Mouse (Mus musculus) neural tube, embryonic 15.5 days (tissue): ENCODE data around the gene Prkcq. TPM values are rescaled to one million over a fixed set of nuclear protein-coding genes. Genes with fewer than 3 reads are reported as not detected.

Experiments
- ATAC-seq: fragments of 200-750 bp; cut with Nextera tagmentation; 2 replicates; pipeline ENCODE4 v1.8.0; 2017; ENCODE audit warnings: mild to moderate bottlenecking, moderate TSS enrichment, moderate library complexity; ENCODE audit not compliant: low FRiP score
- H3K27ac ChIP-seq: fragments of 300-500 bp; sonication (generic); replicated peaks from 2 replicates; pipeline ENCODE4 v1.5.1; 2015; ENCODE audit warnings: mild to moderate bottlenecking, inconsistent platforms
- H3K27me3 ChIP-seq: fragments of 300-500 bp; sonication (generic); replicated peaks from 2 replicates; pipeline ENCODE4 v1.6.1; 2015; ENCODE audit warnings: inconsistent platforms
- H3K36me3 ChIP-seq: fragments of 300-500 bp; sonication (generic); 2 replicates; pipeline ENCODE4 v1.6.1; 2015; ENCODE audit warnings: inconsistent platforms
- H3K4me1 ChIP-seq: fragments of 300-500 bp; sonication (generic); 2 replicates; pipeline ENCODE4 v1.6.1; 2015; ENCODE audit warnings: inconsistent platforms
- H3K4me2 ChIP-seq: fragments of 300-500 bp; sonication (generic); 2 replicates; pipeline ENCODE4 v1.6.1; 2015; ENCODE audit warnings: inconsistent platforms, mild to moderate bottlenecking, moderate library complexity
- H3K4me3 ChIP-seq: fragments of 300-500 bp; sonication (generic); replicated peaks from 2 replicates; pipeline ENCODE4 v1.5.1; 2015; ENCODE audit warnings: mild to moderate bottlenecking, inconsistent platforms
- H3K9ac ChIP-seq: fragments of 300-500 bp; sonication (generic); replicated peaks from 2 replicates; pipeline ENCODE4 v1.6.1; 2015; ENCODE audit warnings: mild to moderate bottlenecking, inconsistent platforms
- H3K9me3 ChIP-seq: fragments of 300-500 bp; sonication (generic); replicated peaks from 2 replicates; pipeline ENCODE4 v1.6.1; 2016; ENCODE audit warnings: inconsistent platforms
- WGBS: fragments of 180-500 bp; shearing (Covaris S2); methylation state at CpG from one replicate; pipeline ENCODE4 v1.1.7; 2015; ENCODE audit warnings: mixed read lengths; 5-methylcytosine and 5-hydroxymethylcytosine counted together
- polyA plus RNA-seq: library from polyadenylated mRNA; unstranded; fragments of >200 nt; fragmentation: Nextera tagmentation; extraction: Ambion mirVana; gene quantifications from 2 replicates; pipeline ENCODE4 v1.2.1, GENCODE M21; 2015

Prkcq gene
- polyA plus RNA-seq, 1 experiment from 2014 or later: 33.1 TPM

DNA sequence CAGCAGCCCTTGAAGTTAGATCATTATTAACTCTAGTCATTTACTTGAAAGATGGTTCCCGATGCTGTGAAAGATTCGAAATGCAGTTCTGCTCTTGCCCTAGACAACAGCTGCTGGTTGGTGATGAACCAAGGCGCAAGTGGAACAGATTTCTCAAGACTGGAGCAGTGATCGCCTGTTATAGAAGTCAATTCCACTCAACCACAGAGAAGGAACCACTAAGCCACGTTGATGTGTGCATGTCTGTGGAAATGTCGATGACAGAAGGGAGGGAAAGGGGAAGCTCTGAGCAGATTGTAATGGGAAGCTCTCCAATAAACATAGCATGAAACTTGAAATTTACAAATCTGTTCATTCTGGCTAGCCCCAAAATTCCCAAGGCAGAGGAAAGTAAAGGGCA lies 128.5 kb downstream of the Prkcq start:
- Histone ChIP-seq H3K4me3 (no peak overlapping the region), H3K4me2 (no peak overlapping the region), H3K9me3 (no peaks in the 10 kb centered on the region), H3K27ac (no peak overlapping the region), H3K36me3 (no peaks in the 10 kb centered on the region), H3K27me3 (no peaks in the 10 kb centered on the region), H3K4me1 (no peaks in the 10 kb centered on the region), H3K9ac (no peak overlapping the region)
- ATAC-seq: no peak
- 88% methylated on average over 6 of the region's 6 CpGs for WGBS

DNA sequence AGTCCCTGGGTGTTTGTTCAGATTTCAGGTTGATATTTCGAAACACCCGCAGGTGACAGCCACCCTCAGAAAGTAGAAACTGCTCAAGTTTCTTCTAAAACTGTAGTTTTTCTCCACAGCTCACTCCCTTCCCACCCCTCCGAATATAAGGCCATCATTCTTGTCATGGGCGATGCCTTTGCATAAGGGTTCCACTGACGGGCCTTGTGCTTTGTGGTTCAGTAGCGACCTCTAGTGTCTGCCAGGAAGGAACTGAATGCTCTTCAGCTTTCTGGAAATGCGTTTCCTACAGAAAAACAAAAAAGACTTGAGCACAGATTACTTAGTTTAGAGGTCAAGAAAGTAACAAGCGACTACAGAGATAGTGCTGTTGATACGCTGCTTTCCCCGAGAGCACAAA lies 148.3 kb downstream of the Prkcq start:
- ATAC-seq: peak; percentile 50; the same call in 1 of the 2 replicates
- no peaks in the 10 kb centered on the region for H3K9me3 ChIP-seq
- H3K4me3 ChIP-seq: no peak overlapping the region
- no peaks in the 10 kb centered on the region for H3K4me1 ChIP-seq
- no peak overlapping the region for H3K27ac ChIP-seq
- H3K27me3 ChIP-seq: no peaks in the 10 kb centered on the region
- WGBS: 43% methylated on average over 10 of the region's 10 CpGs
- H3K36me3 ChIP-seq: no peaks in the 10 kb centered on the region
- no peak overlapping the region for H3K9ac ChIP-seq
- no peak overlapping the region for H3K4me2 ChIP-seq

DNA sequence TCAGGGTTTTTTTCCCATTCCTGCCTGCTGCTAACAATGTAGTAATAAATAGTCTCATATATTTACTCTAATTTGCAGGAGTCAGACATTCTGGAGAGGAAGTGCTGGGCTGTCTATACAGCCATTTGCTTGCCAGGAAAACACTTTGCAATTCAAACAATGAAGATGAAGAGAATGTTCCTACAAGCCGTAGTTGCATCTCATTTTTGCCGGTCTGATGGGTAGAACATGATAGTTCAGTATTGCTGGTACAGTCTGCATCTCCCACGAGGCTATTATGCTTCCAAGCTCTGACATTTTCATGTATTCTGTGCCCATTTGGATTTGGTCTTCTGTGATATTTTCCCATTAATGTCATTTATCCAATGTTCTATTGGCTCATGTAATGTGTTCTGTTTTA lies 150.5 kb downstream of the Prkcq start:
- Histone ChIP-seq H3K9ac (no peak overlapping the region), H3K27ac (no peak overlapping the region), H3K4me1 (no peaks in the 10 kb centered on the region), H3K36me3 (no peaks in the 10 kb centered on the region), H3K27me3 (no peaks in the 10 kb centered on the region), H3K4me2 (no peak overlapping the region), H3K9me3 (no peaks in the 10 kb centered on the region), H3K4me3 (no peak overlapping the region)
- ATAC-seq: peak; percentile 50
- 60% methylated on average over 3 of the region's 3 CpGs for WGBS

DNA sequence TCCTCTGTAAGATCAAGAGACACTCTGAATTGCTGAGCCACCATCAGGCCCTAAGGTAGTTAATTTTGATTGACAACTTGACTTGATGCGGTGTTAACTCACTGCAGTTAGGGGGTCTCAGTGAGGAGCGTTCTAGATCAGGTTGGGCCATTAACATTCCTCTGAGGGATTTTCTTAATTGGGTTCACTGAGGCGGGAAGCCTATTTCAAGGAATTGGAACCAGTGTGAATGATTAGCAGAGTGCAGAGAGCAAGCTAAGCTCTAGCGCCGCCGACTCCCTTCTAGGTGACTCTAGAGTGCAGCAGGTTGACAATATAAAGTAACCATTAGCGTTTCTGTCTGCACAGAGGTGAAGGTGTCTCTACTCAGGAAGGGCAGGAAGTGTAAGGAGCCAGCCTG lies 155.4 kb downstream of the Prkcq start:
- H3K9me3 ChIP-seq: no peaks in the 10 kb centered on the region
- 67% methylated on average over 7 of the region's 7 CpGs for WGBS
- H3K36me3 ChIP-seq: no peaks in the 10 kb centered on the region
- no peaks in the 10 kb centered on the region for H3K4me1 ChIP-seq
- no peak overlapping the region for H3K27ac ChIP-seq
- no peak overlapping the region for H3K4me3 ChIP-seq
- no peak overlapping the region for H3K4me2 ChIP-seq
- no peak overlapping the region for H3K9ac ChIP-seq
- no peak for ATAC-seq
- no peaks in the 10 kb centered on the region for H3K27me3 ChIP-seq

DNA sequence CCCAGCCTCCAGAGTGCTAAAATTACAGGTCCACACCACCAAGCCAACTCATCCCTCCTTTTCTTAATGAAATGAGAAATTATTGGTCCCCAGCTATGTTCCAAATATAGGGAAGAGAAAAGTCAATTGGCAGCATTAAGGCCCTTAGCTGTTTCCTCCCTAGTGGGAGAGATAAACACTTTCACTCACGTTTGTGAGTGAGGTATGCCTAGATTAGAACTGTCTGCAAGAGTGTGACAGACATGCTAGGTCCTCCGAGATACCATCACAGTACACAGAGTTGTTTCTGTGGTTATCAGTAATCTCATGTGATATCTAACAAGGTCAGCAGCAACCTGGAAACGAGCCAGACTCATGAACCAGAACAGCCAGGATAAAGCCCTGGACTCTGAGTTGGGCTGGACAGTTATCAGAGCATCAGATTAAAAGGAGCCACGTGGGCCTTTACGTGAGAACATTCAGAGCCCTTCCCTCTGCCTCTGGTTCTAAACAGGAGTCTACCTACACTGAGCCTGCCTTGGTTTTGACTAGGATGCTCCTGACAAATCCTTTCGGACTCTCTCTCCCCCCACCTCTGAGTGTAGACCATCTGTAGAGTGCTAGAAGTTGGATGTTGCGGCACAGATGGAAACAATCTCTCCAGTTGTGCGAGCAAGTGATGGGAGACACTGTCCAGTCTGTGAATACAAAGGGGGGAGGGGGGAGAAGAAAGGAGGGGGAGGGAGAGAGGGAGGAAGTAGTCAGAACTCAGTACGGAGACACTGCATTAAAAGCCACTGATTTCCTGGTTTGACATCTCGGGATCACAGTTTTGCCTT lies 157.7 kb downstream of the Prkcq start:
- Histone ChIP-seq H3K4me2 (no peak overlapping the region), H3K9ac (no peak overlapping the region), H3K9me3 (no peaks in the 10 kb centered on the region), H3K36me3 (no peaks in the 10 kb centered on the region), H3K27me3 (no peaks in the 10 kb centered on the region), H3K27ac (no peak overlapping the region), H3K4me1 (no peaks in the 10 kb centered on the region), H3K4me3 (no peak overlapping the region)
- 73% methylated on average over 10 of the region's 10 CpGs for WGBS
- no peak for ATAC-seq

DNA sequence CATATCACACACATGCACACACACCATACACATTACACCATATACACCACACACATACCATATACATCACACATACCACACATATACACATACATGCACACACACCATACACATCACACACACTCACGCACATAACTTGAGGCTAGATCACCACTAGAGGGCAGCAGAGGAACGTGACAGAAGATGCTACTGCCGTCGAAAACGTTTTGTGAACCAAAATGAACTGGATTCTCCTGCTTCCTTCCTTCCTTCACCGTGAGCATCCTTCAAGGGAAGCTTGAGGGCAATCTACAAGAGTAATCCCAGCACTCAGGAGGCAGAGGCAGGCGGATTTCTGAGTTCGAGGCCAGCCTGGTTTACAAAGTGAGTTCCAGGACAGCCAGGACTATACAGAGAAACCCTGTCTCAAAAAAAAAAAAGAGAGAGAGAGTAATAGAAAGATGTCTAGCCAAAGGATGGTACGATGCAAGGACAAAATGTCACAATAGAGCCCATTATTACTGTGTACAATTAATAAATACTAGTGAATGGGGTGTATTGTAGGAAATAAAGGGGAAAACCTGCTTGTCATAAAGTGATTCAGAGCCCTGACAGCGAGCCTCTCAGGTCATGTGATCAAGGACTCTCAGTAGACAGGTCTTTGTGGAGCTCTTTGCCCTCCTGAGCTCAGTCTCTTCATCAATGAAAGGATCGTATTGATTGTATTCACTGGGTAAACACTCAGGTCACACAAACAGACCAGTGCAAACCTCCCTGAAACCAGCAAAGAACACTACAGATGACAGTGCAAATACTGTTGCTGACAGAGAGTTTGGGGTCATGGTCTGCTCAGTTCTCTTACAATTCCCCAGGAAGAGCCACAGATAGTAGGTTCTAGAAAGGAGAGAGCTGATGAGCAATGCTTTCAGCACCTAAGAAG lies 159.9 kb downstream of the Prkcq start:
- Histone ChIP-seq H3K4me1 (no peaks in the 10 kb centered on the region), H3K36me3 (no peaks in the 10 kb centered on the region)

DNA sequence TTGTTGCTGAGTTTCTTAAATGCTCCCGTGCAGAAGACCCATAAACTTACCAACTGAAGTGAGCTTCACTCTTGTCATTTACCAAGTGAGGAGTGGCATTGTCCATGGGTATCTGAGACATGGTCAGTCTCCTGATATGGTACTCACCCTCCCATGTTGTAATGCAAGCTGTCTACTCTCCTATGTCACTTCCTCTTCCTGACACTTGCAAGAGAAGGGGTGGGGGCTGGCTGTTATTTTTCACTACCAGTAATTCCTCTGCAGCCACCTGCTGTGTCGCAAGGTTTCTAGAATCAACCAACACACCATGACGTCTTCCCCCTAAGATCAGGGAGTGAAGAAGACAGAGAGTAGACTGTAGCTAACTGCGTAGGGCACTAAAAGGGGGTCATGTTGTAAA lies 160.6 kb downstream of the Prkcq start:
- Histone ChIP-seq H3K9me3 (no peaks in the 10 kb centered on the region), H3K4me2 (no peak overlapping the region), H3K27me3 (no peaks in the 10 kb centered on the region), H3K27ac (no peak overlapping the region), H3K9ac (no peak overlapping the region), H3K36me3 (no peaks in the 10 kb centered on the region), H3K4me1 (no peaks in the 10 kb centered on the region), H3K4me3 (no peak overlapping the region)
- WGBS: 80% methylated on average over 4 of the region's 4 CpGs
- no peak for ATAC-seq

More for the DNA sequence above, 159.9 kb downstream of the Prkcq start:
- H3K9ac ChIP-seq: no peak overlapping the region
- H3K4me2 ChIP-seq: no peak overlapping the region
- no peak overlapping the region for H3K4me3 ChIP-seq
- no peaks in the 10 kb centered on the region for H3K9me3 ChIP-seq
- WGBS: 27% methylated on average over 11 of the region's 11 CpGs
- no peaks in the 10 kb centered on the region for H3K27me3 ChIP-seq
- ATAC-seq: peak; percentile 83
- H3K27ac ChIP-seq: no peak overlapping the region

DNA sequence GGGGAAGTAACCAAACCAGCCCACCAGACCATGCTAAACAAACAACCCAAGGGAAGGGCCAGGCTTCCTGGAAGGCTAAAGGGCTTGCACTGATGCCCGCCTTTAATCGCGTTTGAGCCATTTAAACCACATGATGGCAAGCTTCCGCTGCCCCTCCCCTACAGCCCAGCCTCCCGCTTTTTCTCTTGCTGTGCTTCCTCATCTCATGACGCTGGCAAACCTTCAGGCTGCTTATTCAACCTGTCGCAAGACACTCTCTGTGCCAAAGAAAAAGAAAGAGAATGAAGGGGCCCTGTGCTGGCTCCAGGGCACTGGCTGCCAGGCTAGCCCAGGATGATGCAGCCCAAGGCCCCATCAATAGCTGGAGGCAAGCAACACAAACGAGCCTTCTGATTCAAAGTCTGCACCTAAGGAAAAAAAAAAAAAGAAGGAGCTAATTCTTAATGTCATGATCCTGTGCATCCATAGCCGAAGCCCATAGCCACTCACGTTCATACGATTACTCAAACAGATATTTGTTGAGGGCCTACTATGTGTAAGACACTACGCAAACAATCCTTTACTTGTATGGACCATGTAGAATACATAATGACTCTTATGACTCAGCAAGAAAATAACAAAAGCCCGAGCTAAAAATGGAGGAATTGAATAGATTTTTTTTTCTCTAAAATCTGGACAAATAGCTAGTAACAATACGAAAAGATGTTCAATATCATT lies 161.6 kb downstream of the Prkcq start:
- Histone ChIP-seq H3K4me2 (no peak overlapping the region), H3K9ac (no peak overlapping the region), H3K27me3 (no peaks in the 10 kb centered on the region), H3K36me3 (no peaks in the 10 kb centered on the region), H3K4me3 (no peak overlapping the region), H3K4me1 (no peaks in the 10 kb centered on the region), H3K27ac (no peak overlapping the region), H3K9me3 (no peaks in the 10 kb centered on the region)
- ATAC-seq: peak; percentile 33; the same call in 1 of the 2 replicates
- WGBS: 59% methylated on average over 14 of the region's 14 CpGs

DNA sequence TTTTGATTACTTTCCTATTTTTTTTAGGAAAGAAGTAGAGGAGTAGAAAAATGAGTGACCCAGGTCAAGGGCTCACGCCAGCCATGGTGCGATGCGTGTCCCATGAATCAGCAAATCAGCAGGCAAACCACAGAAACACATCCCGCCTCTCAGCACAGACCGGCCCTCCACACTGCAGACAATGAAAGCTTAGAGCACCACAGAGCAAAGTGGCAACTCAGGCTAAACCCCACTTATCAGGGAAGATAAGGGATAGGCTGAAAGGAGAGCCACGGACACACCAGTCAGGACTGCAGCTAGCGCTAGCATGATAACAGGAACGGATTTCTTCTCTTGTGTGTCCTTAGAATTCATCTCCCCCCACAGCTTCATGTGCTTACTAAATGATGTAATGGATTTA lies 164.4 kb downstream of the Prkcq start:
- H3K9me3 ChIP-seq: no peaks in the 10 kb centered on the region
- no peaks in the 10 kb centered on the region for H3K36me3 ChIP-seq
- no peak overlapping the region for H3K27ac ChIP-seq
- WGBS: 74% methylated on average over 8 of the region's 8 CpGs
- H3K4me2 ChIP-seq: no peak overlapping the region
- no peak overlapping the region for H3K4me3 ChIP-seq
- ATAC-seq: no peak
- H3K9ac ChIP-seq: no peak overlapping the region
- H3K4me1 ChIP-seq: no peaks in the 10 kb centered on the region
- H3K27me3 ChIP-seq: no peaks in the 10 kb centered on the region

DNA sequence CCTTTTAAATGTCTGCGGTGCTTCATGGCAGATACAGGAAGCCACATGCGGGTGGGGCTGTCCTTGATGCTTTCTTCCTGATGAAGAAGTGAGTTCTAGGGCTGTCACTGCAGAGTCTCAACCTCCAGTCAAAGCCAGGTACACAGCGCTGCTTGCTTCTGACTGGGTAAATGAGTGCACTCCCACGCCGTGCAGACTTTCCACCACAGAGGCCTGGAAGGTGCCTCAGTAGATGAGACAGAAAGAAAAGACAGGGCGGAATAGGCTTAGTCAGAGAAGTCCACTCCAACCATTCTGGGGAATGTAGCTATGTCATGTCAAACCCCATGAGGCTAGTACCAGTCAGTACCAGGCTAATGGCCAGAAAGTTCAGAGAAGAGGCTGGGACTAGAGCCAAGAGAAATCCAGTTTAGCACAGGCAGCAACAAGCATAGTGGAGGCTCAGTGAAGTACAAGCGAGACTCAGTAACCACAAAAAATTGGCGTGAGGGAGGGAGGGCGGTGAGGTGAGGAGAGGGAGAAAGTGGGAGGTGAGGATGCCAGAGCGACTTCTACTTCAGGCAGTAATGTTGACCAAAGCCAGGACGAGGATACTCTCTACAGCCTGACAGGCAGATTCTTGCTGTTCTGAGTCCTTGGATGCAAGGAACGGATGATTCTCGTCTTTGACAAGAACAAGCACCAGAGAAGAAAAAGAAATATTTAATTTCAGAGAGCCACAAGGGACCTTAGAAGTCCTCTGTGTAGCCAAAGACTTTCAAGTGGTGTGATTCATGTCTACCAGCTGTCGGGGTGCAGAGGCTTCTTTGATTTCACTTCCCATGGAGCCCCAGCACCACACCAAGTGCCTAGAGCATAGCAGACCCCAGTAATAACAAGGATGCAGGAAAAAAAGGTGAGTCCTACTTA lies 167.3 kb downstream of the Prkcq start:
- no peak overlapping the region for H3K27ac ChIP-seq
- no peaks in the 10 kb centered on the region for H3K27me3 ChIP-seq
- no peaks in the 10 kb centered on the region for H3K9me3 ChIP-seq
- ATAC-seq: no peak
- H3K4me1 ChIP-seq: no peaks in the 10 kb centered on the region
- H3K36me3 ChIP-seq: no peaks in the 10 kb centered on the region
- 87% methylated on average over 14 of the region's 14 CpGs for WGBS
- H3K4me2 ChIP-seq: no peak overlapping the region
- H3K9ac ChIP-seq: no peak overlapping the region
- no peak overlapping the region for H3K4me3 ChIP-seq

DNA sequence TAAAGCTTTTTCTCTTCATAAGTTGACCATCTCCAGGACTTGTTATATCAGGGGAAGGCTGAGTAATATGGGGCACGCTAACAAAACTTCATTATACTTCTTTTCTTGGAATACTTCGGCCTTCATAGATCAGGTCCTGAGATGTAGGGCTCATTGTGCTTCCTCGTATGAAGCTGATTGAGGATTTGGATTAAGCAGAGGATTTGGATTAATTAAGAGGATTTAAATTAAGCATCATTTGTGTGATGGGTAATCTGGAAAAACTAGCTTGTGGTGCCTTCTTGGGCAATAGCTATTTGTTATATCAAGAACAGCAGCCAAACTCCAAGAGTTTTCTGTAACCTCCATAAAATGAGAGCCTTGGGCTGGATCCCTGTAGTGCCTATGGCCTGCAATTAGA lies 172.8 kb downstream of the Prkcq start:
- Histone ChIP-seq H3K27ac (no peak overlapping the region), H3K27me3 (no peaks in the 10 kb centered on the region)

More for the DNA sequence above, 172.8 kb downstream of the Prkcq start:
- H3K4me2 ChIP-seq: no peak overlapping the region
- H3K9ac ChIP-seq: no peak overlapping the region
- no peak for ATAC-seq
- no peaks in the 10 kb centered on the region for H3K9me3 ChIP-seq
- H3K36me3 ChIP-seq: no peaks in the 10 kb centered on the region
- H3K4me1 ChIP-seq: no peaks in the 10 kb centered on the region
- H3K4me3 ChIP-seq: no peak overlapping the region
- 96% methylated on average over 3 of the region's 3 CpGs for WGBS
